Mouse (Mus musculus) ES-Bruce4 (cell line): Measurements from ENCODE around the gene Cd3e.

Experiments
- CTCF ChIP-seq: IDR thresholded peaks from one replicate; pipeline ENCODE4 v1.8.1; 2011; ENCODE audit warnings: low read depth, low read length
- EP300 ChIP-seq: IDR thresholded peaks from 2 replicates; pipeline ENCODE4 v1.6.1; 2011; ENCODE audit warnings: low read depth, low read length; ENCODE audit not compliant: insufficient read depth
- POLR2A ChIP-seq: IDR thresholded peaks from one replicate; pipeline ENCODE4 v1.8.1; 2011; ENCODE audit warnings: low read length; ENCODE audit not compliant: insufficient read depth

- TF ChIP-seq EP300 = no peak
- no peak for TF ChIP-seq CTCF
- TF ChIP-seq POLR2A = no peak
Measured at GRCm38 (mm10) chr9:45011291-45011690, 1.9 kb upstream of the Cd3e start.
